12 mouse cellular contexts compared by ENCODE assay signal in the genomic region with DNA sequence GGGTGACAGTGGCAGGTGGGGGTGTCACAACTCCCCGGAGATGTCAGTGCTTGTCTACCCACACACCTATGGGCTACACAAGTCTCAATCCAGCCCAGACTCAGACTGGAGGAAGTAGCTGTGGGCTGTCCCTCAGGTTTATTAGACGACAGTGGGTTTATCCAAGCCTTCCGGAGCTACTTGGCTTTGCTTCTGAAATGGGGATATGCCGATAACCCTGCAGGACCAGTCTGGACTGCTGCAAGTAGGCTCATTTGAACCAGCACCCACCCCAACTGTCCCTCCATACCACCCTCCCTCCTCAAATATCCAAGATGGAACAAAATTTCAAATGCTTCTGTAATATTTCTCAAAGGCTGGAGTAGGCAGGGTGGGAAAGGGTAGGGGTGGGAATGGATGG. TPM values are rescaled to one million over a fixed set of nuclear protein-coding genes. Genes with fewer than 3 reads are reported as not detected.
DNase-seq lines count a peak whose midpoint lies in the region; ATAC-seq lines count a peak whose summit lies in the region.
"Had no signal": no experiment of that assay in that cellular context is flagged by ENCODE, and none has a peak within 500 bp of the region (broad histone marks: within the 10 kb centered on the region; RNA-seq: fewer than 3 reads in every experiment).

No protein-coding gene starts in this region.

- peak; percentile 11; the same call in 1 of the 2 replicates for ATAC-seq in frontal cortex, adult (ENCODE audit: low TSS enrichment)
- no peak for ATAC-seq in kidney, embryonic 14.5 days (ENCODE audit: low FRiP score, low TSS enrichment)
- no peak for ATAC-seq in lung, embryonic 15.5 days (ENCODE audit: borderline replicate concordance, extremely low read depth, low FRiP score, low TSS enrichment)
- 0 out of 2 replicates have a peak, but pooled peaks have one; percentile 6 for ATAC-seq in monocyte, adult 5-6 weeks (replicated peaks; ENCODE audit: insufficient number of reproducible peaks, low FRiP score, low TSS enrichment, poor library complexity, severe bottlenecking)
- ATAC-seq: forebrain, postnatal 0 days had no signal

- H3K4me1 ChIP-seq in kidney, embryonic 14.5 days (ENCODE audit: control insufficient read depth, insufficient read depth, low read length) = peaks cover 44% of the 10 kb centered on the region
- peaks cover 55% of the 10 kb centered on the region for H3K4me1 ChIP-seq in lung, embryonic 15.5 days

- WGBS in kidney, embryonic 14.5 days = 76% methylated on average over 4 of the region's 4 CpGs
- WGBS in lung, embryonic 15.5 days = 40% methylated on average over 4 of the region's 4 CpGs

- DNase-seq in frontal cortex, postnatal 36 days (ENCODE audit: low spot score in 2 of 2) = no peak
- no peak for DNase-seq in kidney, postnatal 4 days
- no peak for DNase-seq in lung, postnatal 36 days
- no peak for DNase-seq in right cerebral cortex, postnatal 14 days

- no peaks in the 10 kb centered on the region for H3K27me3 ChIP-seq in kidney, embryonic 14.5 days (ENCODE audit: control insufficient read depth, insufficient read depth, low read length)
- no peaks in the 10 kb centered on the region for H3K27me3 ChIP-seq in lung, embryonic 15.5 days
- H3K27me3 ChIP-seq: hindbrain, embryonic 12.5 days had no signal

- H3K4me3 ChIP-seq in kidney, embryonic 14.5 days (ENCODE audit: low read length) = no peak overlapping the region
- H3K4me3 ChIP-seq in lung, embryonic 15.5 days = no peak overlapping the region
- H3K4me3 ChIP-seq: hindbrain, embryonic 12.5 days; limb, embryonic 10.5 days; stomach, embryonic 15.5 days had no signal

- no peak overlapping the region for H3K9ac ChIP-seq in kidney, embryonic 14.5 days (ENCODE audit: low read depth, low read length)
- no peak overlapping the region for H3K9ac ChIP-seq in lung, embryonic 15.5 days
- H3K9ac ChIP-seq: forebrain, postnatal 0 days; stomach, embryonic 15.5 days had no signal

- no peaks in the 10 kb centered on the region for H3K9me3 ChIP-seq in kidney, embryonic 14.5 days (ENCODE audit: control insufficient read depth, low read length)
- H3K9me3 ChIP-seq in lung, embryonic 15.5 days = no peaks in the 10 kb centered on the region
- H3K9me3 ChIP-seq: hindbrain, embryonic 12.5 days; limb, embryonic 10.5 days; stomach, embryonic 15.5 days had no signal

- H3K27ac ChIP-seq in kidney, embryonic 14.5 days (ENCODE audit: low read depth, low read length) = peak overlapping the region; percentile 31; the same call in 1 of the 2 replicates
- peak overlapping the region; percentile 85 for H3K27ac ChIP-seq in lung, embryonic 15.5 days
- H3K27ac ChIP-seq: hindbrain, embryonic 12.5 days; limb, embryonic 10.5 days; stomach, embryonic 15.5 days had no signal

- H3K4me2 ChIP-seq in kidney, embryonic 14.5 days (replicated peaks; ENCODE audit: low read depth, low read length) = no peak overlapping the region
- peak overlapping the region; percentile 16; the same call in 1 of the 2 replicates for H3K4me2 ChIP-seq in lung, embryonic 15.5 days
- H3K4me2 ChIP-seq: hindbrain, embryonic 12.5 days; stomach, embryonic 15.5 days had no signal

- H3K36me3 ChIP-seq in kidney, embryonic 14.5 days (ENCODE audit: control insufficient read depth, insufficient read depth, low read length) = no peaks in the 10 kb centered on the region
- no peaks in the 10 kb centered on the region for H3K36me3 ChIP-seq in lung, embryonic 15.5 days
- H3K36me3 ChIP-seq: hindbrain, embryonic 12.5 days; limb, embryonic 10.5 days; stomach, embryonic 15.5 days had no signal

RNA-seq across cellular contexts. Expression of a gene that starts 23.8 kb away (rescaled TPM):
- 13.2 and 16.9 TPM in 2 replicates for polyA plus RNA-seq in kidney, embryonic 14.5 days (2014; fragmentation: Nextera tagmentation; extraction: Ambion mirVana)
- 15.0 and 16.1 TPM in 2 replicates for polyA plus RNA-seq in lung, embryonic 15.5 days (2015; fragmentation: Nextera tagmentation; extraction: Ambion mirVana)
- total RNA-seq in monocyte, adult 5-6 weeks (2017) = 6.8 to 12.5 TPM (median 7.3 TPM) in 3 replicates

RNA-seq across cellular contexts. Expression of a gene that starts 29.6 kb away (rescaled TPM):
- not detected in 2 replicates for polyA plus RNA-seq in kidney, embryonic 14.5 days (2014; fragmentation: Nextera tagmentation; extraction: Ambion mirVana)
- 1.1 and 1.4 TPM in 2 replicates for polyA plus RNA-seq in lung, embryonic 15.5 days (2015; fragmentation: Nextera tagmentation; extraction: Ambion mirVana)
- 0.11 TPM in 1 of 3 replicates, not detected in the others for total RNA-seq in monocyte, adult 5-6 weeks (2017)
- polyA plus RNA-seq: limb, embryonic 10.5 days had no signal

RNA-seq across cellular contexts. Expression of a gene that starts 40.8 kb away (rescaled TPM):
- 9.3 and 11.8 TPM in 2 replicates for polyA plus RNA-seq in kidney, embryonic 14.5 days (2014; fragmentation: Nextera tagmentation; extraction: Ambion mirVana)
- polyA plus RNA-seq in lung, embryonic 15.5 days (2015; fragmentation: Nextera tagmentation; extraction: Ambion mirVana) = 8.7 and 11.6 TPM in 2 replicates
- 1.2 to 3.4 TPM (median 1.2 TPM) in 3 replicates for total RNA-seq in monocyte, adult 5-6 weeks (2017)

Comparison
In these comparisons a context has a peak if more than half of its experiments do, and no peak if none do; other contexts are left out.
1. ATAC-seq: peak in frontal cortex, adult (single experiment) and monocyte, adult 5-6 weeks (single experiment); none in kidney, embryonic 14.5 days (single experiment) and lung, embryonic 15.5 days (single experiment).